ENCODE assay signal across 10 mouse cellular contexts in the genomic region with DNA sequence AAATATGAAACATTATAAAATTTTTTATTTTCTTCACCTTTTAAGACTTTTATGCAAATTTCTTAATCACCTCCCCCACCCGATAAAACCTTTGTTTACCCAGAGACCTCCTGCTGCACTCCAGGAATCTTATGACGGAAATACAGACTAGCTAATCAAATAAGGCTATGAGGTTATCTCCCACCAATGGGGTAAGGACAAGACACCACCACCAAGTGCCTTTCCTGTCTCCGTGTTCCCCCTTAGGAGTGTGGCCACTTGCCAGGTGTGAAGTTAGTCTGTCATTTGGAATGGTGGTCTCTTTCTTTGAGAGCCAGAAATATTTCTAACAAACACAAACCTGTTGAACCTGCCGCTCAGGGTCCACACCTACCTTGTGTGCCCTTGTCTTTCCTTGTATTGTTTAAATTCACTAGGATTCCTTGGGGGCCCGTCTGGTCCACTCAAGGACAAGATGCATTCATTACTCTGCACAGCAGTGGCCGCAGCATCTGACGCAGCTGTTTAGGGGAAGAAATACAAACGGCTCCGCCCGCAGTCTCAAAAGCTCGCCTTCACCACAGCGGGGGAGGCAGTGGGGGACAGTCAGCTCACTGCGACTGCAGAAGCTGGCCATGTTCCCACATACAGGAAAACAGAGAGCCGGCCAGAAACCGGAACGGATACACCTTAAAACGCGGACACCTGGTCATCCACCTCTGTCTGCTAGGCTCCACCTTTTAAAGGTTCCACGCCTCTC. TPM values are rescaled to one million over a fixed set of nuclear protein-coding genes. Genes with fewer than 3 reads are reported as not detected.
DNase-seq lines count a peak whose midpoint lies in the region; ATAC-seq and TF ChIP-seq lines count a peak whose summit lies in the region.
"Had no signal": no experiment of that assay in that cellular context is flagged by ENCODE, and none has a peak within 500 bp of the region (broad histone marks: within the 10 kb centered on the region; RNA-seq: fewer than 3 reads in every experiment).

No protein-coding gene starts in this region.

- peak overlapping the region; percentile 44 for H3K4me2 ChIP-seq in embryonic facial prominence, embryonic 15.5 days (replicated peaks)
- peak overlapping the region; percentile 50 for H3K4me2 ChIP-seq in kidney, postnatal 0 days (ENCODE audit: low read length)
- peak overlapping the region; percentile 47 for H3K4me2 ChIP-seq in neural tube, embryonic 13.5 days

- no peaks in the 10 kb centered on the region for H3K9me3 ChIP-seq in embryonic facial prominence, embryonic 15.5 days (replicated peaks)
- H3K9me3 ChIP-seq in kidney, postnatal 0 days (replicated peaks; ENCODE audit: low read length) = no peaks in the 10 kb centered on the region
- no peaks in the 10 kb centered on the region for H3K9me3 ChIP-seq in neural tube, embryonic 13.5 days
- H3K9me3 ChIP-seq: G1E had no signal

- no peak for TF ChIP-seq POLR2A in kidney, adult 2 months (IDR thresholded peaks at IDR 0.05; ENCODE audit: low read depth, low read length)

- 33% methylated on average over 19 of the region's 19 CpGs for WGBS in kidney, adult 2 months
- 25% methylated on average over 19 of the region's 19 CpGs for WGBS in embryonic facial prominence, embryonic 15.5 days
- 23% methylated on average over 19 of the region's 19 CpGs for WGBS in kidney, postnatal 0 days
- WGBS in neural tube, embryonic 13.5 days = 26% methylated on average over 19 of the region's 19 CpGs

- DNase-seq in kidney, adult 2 months = peak; percentile 44
- DNase-seq in kidney, adult 9 months = no peak
- DNase-seq in kidney, postnatal 0 days (ENCODE audit: low spot score) = no peak
- DNase-seq in thymus, postnatal 14 days = no peak
- DNase-seq in left cerebral cortex, adult 8-10 months (ENCODE audit: low spot score in 2 of 2) = no peak
- DNase-seq in testis, postnatal 10 days (ENCODE audit: low spot score) = no peak
- DNase-seq: cerebellum, adult 18-20 months had no signal

- H3K4me3 ChIP-seq in kidney, adult 2 months (ENCODE audit: insufficient read depth, low read depth, low read length) = peak overlapping the region; percentile 6
- H3K4me3 ChIP-seq in embryonic facial prominence, embryonic 15.5 days (replicated peaks) = peak overlapping the region; percentile 30
- peak overlapping the region; percentile 28 for H3K4me3 ChIP-seq in kidney, postnatal 0 days (replicated peaks; ENCODE audit: low read depth, low read length)
- H3K4me3 ChIP-seq in neural tube, embryonic 13.5 days = peak overlapping the region; percentile 31

- peaks cover 35% of the 10 kb centered on the region for H3K4me1 ChIP-seq in kidney, adult 2 months (ENCODE audit: control insufficient read depth, insufficient read depth, low read length)
- H3K4me1 ChIP-seq in embryonic facial prominence, embryonic 15.5 days = peaks cover 20% of the 10 kb centered on the region
- H3K4me1 ChIP-seq in kidney, postnatal 0 days (replicated peaks; ENCODE audit: insufficient read depth, low read length) = peaks cover 21% of the 10 kb centered on the region
- peaks cover 11% of the 10 kb centered on the region for H3K4me1 ChIP-seq in neural tube, embryonic 13.5 days (replicated peaks)

- no peak overlapping the region for H3K9ac ChIP-seq in embryonic facial prominence, embryonic 15.5 days
- peak overlapping the region; percentile 24; the same call in 1 of the 2 replicates for H3K9ac ChIP-seq in kidney, postnatal 0 days (ENCODE audit: low read depth, low read length)
- peak overlapping the region; percentile 31; the same call in 1 of the 2 replicates for H3K9ac ChIP-seq in neural tube, embryonic 13.5 days

- no peaks in the 10 kb centered on the region; the same call in 1 of the 2 replicates for H3K36me3 ChIP-seq in kidney, adult 2 months (ENCODE audit: control insufficient read depth, insufficient read depth, low read length)
- peaks cover 5% of the 10 kb centered on the region; the same call in 1 of the 2 replicates for H3K36me3 ChIP-seq in embryonic facial prominence, embryonic 15.5 days
- H3K36me3 ChIP-seq in kidney, postnatal 0 days (ENCODE audit: insufficient read depth, low read length) = no peaks in the 10 kb centered on the region
- H3K36me3 ChIP-seq in neural tube, embryonic 13.5 days = peaks cover 15% of the 10 kb centered on the region; the same call in 1 of the 2 replicates

- TF ChIP-seq CTCF in kidney, adult 2 months (conservative IDR thresholded peaks at IDR 0.05; ENCODE audit: insufficient read depth, insufficient read length, low read depth, low read length) = no peak
- TF ChIP-seq CTCF in kidney, postnatal 0 days (IDR thresholded peaks at IDR 0.05; ENCODE audit: low read depth) = no peak

- ATAC-seq in embryonic facial prominence, embryonic 15.5 days (ENCODE audit: insufficient number of reproducible peaks, low FRiP score, low TSS enrichment, low read depth) = peak; percentile 36; the same call in 1 of the 2 replicates
- no peak for ATAC-seq in kidney, postnatal 0 days (replicated peaks; ENCODE audit: low FRiP score, low read depth)
- peak; percentile 36; the same call in 1 of the 2 replicates for ATAC-seq in neural tube, embryonic 13.5 days (ENCODE audit: low read depth)

- no peak overlapping the region for H3K27ac ChIP-seq in kidney, adult 2 months (ENCODE audit: insufficient read depth, low read depth, low read length)
- H3K27ac ChIP-seq in embryonic facial prominence, embryonic 15.5 days (replicated peaks) = no peak overlapping the region
- no peak overlapping the region for H3K27ac ChIP-seq in kidney, postnatal 0 days
- H3K27ac ChIP-seq in neural tube, embryonic 13.5 days (replicated peaks) = no peak overlapping the region

- H3K27me3 ChIP-seq in kidney, adult 2 months (replicated peaks; ENCODE audit: control insufficient read depth, insufficient read depth, low read length) = no peaks in the 10 kb centered on the region
- H3K27me3 ChIP-seq in embryonic facial prominence, embryonic 15.5 days = no peaks in the 10 kb centered on the region
- H3K27me3 ChIP-seq in kidney, postnatal 0 days (ENCODE audit: insufficient read depth, low read length) = no peaks in the 10 kb centered on the region
- no peaks in the 10 kb centered on the region for H3K27me3 ChIP-seq in neural tube, embryonic 13.5 days

RNA-seq across cellular contexts. Expression of a gene that starts 31.7 kb away (rescaled TPM):
- polyA plus RNA-seq in kidney, adult 2 months (2012; rRNA removed) = 206 and 212 TPM in 2 replicates
- polyA plus RNA-seq in embryonic facial prominence, embryonic 15.5 days (2015; fragmentation: Nextera tagmentation; extraction: Ambion mirVana) = 40.5 and 44.2 TPM in 2 replicates
- polyA plus RNA-seq in kidney, postnatal 0 days (2015; fragmentation: Nextera tagmentation; extraction: Ambion mirVana) = 47.0 and 49.7 TPM in 2 replicates
- polyA plus RNA-seq in neural tube, embryonic 13.5 days (2015; fragmentation: Nextera tagmentation; extraction: Ambion mirVana) = 13.2 and 17.7 TPM in 2 replicates
- total RNA-seq in left cerebral cortex, adult 8-10 months (2022) = 10 to 100 TPM; 50.1 to 55.8 (median 53.3) TPM

RNA-seq across cellular contexts. Expression of a gene that starts 49.3 kb away (rescaled TPM):
- polyA plus RNA-seq in kidney, adult 2 months (2012; rRNA removed) = 0.33 and 0.67 TPM in 2 replicates
- 10.1 and 10.5 TPM in 2 replicates for polyA plus RNA-seq in embryonic facial prominence, embryonic 15.5 days (2015; fragmentation: Nextera tagmentation; extraction: Ambion mirVana)
- polyA plus RNA-seq in kidney, postnatal 0 days (2015; fragmentation: Nextera tagmentation; extraction: Ambion mirVana) = 9.7 and 11.9 TPM in 2 replicates
- polyA plus RNA-seq in neural tube, embryonic 13.5 days (2015; fragmentation: Nextera tagmentation; extraction: Ambion mirVana) = 7.1 and 10.3 TPM in 2 replicates
- 1 to 10 TPM; 2.1 to 5.7 (median 3.1) TPM for total RNA-seq in left cerebral cortex, adult 8-10 months (2022)
